Mouse (Mus musculus): Measurements from ENCODE around the gene Arhgap29. TPM values are rescaled to one million over a fixed set of nuclear protein-coding genes. Genes with fewer than 3 reads are reported as not detected.

The Arhgap29 gene
- total RNA-seq, 2 experiments from 2014 or later = 30.4 to 33.8 TPM

GRCm38 (mm10) chr3:122046187-122046620, 93.9 kb downstream of the Arhgap29 start:
- peak in 1 of 2 experiments; percentile 63 for DNase-seq (ENCODE audit: extremely low spot score in 1 of 2, low spot score in 2 of 2)
- intact Hi-C loops (cut with DNase I) = no loop called here

- peak in 1 of 2 experiments; percentile 44 for DNase-seq (ENCODE audit: extremely low spot score in 1 of 2, low spot score in 2 of 2)
- intact Hi-C loops (cut with DNase I) = no loop called here
Measured at GRCm38 (mm10) chr3:122047402-122047801, 95.1 kb downstream of the Arhgap29 start.

- DNase-seq (ENCODE audit: extremely low spot score in 1 of 2, low spot score in 2 of 2) = peak; percentile 65 to 86
- intact Hi-C loops (cut with DNase I) = no loop called here
Measured at GRCm38 (mm10) chr3:122047921-122048861, 95.8 kb downstream of the Arhgap29 start.

DNA sequence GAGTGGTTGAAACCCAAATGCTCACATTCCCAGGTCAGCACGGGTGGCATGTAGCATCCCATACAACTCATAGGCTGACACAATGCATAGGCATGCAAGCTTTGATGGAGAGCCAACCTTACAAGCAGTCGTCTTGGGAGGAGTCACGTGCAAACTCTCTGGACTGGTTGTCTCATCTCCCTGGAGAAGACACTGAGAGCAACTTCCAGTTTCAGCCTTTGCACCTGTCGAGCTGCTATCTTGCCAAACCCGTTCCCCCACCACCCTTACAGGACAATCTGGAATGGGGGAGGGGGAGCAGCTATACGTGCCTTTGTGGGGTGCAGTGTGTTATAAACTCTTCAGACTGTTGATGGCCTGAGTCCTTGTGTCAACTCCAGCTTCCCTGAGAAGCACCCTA, 96.8 kb downstream of the Arhgap29 start:
- no peak for DNase-seq (ENCODE audit: extremely low spot score in 1 of 2, low spot score in 2 of 2)
- intact Hi-C loops (cut with DNase I) = no loop called here

DNA sequence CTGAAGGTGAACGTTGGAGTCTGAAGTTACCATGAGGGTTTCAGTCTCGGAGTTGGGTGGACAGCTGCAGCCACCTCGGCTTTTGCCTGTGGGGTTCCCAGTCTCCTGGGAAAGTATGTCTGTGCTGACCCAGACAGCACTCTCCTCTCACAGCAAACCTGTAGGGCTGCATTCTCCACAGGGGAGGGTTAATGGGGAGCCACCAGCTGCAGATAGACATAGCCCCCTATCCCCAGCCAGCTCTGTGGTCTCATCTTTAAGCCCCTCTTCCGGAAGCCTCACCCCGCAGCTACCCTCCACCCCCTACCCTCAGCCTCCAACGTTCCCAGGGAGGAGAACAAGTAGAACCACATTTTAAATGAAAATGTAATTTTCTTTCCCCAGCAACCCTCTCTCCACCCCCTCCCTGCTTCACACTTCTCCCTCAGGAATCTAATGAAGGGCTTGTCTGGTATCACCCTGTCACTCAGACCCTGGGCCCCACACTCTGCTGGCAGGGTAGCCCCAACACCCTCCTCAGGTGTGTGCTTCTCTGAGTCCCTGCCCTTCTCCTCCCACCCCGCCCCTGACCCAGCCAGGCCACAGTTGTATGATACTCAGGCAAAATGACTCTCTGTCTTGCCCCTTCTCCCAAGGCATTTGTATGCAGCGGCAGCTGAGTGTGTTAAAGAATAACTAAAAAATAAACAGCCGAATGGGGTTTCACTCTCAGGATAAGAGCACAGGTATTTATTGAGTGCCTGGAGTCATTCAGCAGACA, 106.3 kb downstream of the Arhgap29 start:
- intact Hi-C loops (cut with DNase I) = no loop called here
- DNase-seq (ENCODE audit: extremely low spot score in 1 of 2, low spot score in 2 of 2) = no peak

GRCm38 (mm10) chr3:122062586-122062985, 110.2 kb downstream of the Arhgap29 start:
- intact Hi-C loops (cut with DNase I) = no loop called here
- DNase-seq (ENCODE audit: extremely low spot score in 1 of 2, low spot score in 2 of 2) = no peak

GRCm38 (mm10) chr3:122064556-122065410, 112.4 kb downstream of the Arhgap29 start:
- no peak for DNase-seq (ENCODE audit: extremely low spot score in 1 of 2, low spot score in 2 of 2)
- intact Hi-C loops (cut with DNase I) = no loop called here

Other genes starting within 250 kb of the Arhgap29 start
- gene F3, start 229.0 kb upstream of the Arhgap29 start, total RNA-seq (2021) = 10 to 100 TPM; 30.0 to 38.5 TPM
- 10 to 100 TPM; 67.8 to 69.8 TPM for gene Abcd3, start 137.2 kb upstream of the Arhgap29 start, total RNA-seq (2021)
- gene Abca4, start 91.9 kb downstream of the Arhgap29 start, total RNA-seq (2021) = 1 to 10 TPM; 2.6 to 4.6 TPM

Data from left cerebral cortex, postnatal 10 days (tissue).